Mouse (Mus musculus): ENCODE results near the gene Ncstn. TPM values are rescaled to one million over a fixed set of nuclear protein-coding genes. Genes with fewer than 3 reads are reported as not detected.
A peak's percentile ranks its signal among the peaks of the same experiment; 100 is the strongest.

Gene Ncstn
- polyA plus RNA-seq, 1 experiment from 2014 or later, result 81.3 TPM

- Histone ChIP-seq H3K27ac (ENCODE audit: low read depth, low read length) (no peak overlapping the region), H3K9ac (ENCODE audit: low read length) (no peak overlapping the region), H3K9me3 (replicated peaks; ENCODE audit: control insufficient read depth, low read length) (no peaks in the 10 kb centered on the region), H3K27me3 (replicated peaks; ENCODE audit: control insufficient read depth, insufficient read depth, low read length) (no peaks in the 10 kb centered on the region), H3K4me3 (ENCODE audit: low read depth, low read length) (no peak overlapping the region), H3K4me1 (ENCODE audit: control insufficient read depth, insufficient read depth, low read length) (no peaks in the 10 kb centered on the region), H3K4me2 (ENCODE audit: low read length) (no peak overlapping the region), H3K36me3 (ENCODE audit: control insufficient read depth, insufficient read depth, low read length) (peaks cover 78% of the 10 kb centered on the region)
- ATAC-seq (no peak), DNase-seq (ENCODE audit: low spot score) (no peak)
Observed at GRCm38 (mm10) chr1:172094295-172094694, 11.7 kb upstream of the Ncstn start.

GRCm38 (mm10) chr1:172093522-172093921 is 10.9 kb upstream of the Ncstn start:
- WGBS, result 78% methylated on average over 3 of the region's 3 CpGs
- ATAC-seq, result no peak
- no peak for DNase-seq (ENCODE audit: low spot score)
- Histone ChIP-seq H3K36me3 (ENCODE audit: control insufficient read depth, insufficient read depth, low read length) (peaks cover 80% of the 10 kb centered on the region), H3K4me3 (ENCODE audit: low read depth, low read length) (no peak overlapping the region), H3K4me1 (ENCODE audit: control insufficient read depth, insufficient read depth, low read length) (no peaks in the 10 kb centered on the region), H3K9me3 (replicated peaks; ENCODE audit: control insufficient read depth, low read length) (no peaks in the 10 kb centered on the region), H3K27ac (ENCODE audit: low read depth, low read length) (no peak overlapping the region), H3K4me2 (ENCODE audit: low read length) (no peak overlapping the region), H3K9ac (ENCODE audit: low read length) (no peak overlapping the region), H3K27me3 (replicated peaks; ENCODE audit: control insufficient read depth, insufficient read depth, low read length) (no peaks in the 10 kb centered on the region)

GRCm38 (mm10) chr1:172082899-172083445 is 377 bp upstream of the Ncstn start:
- Histone ChIP-seq H3K9me3 (replicated peaks; ENCODE audit: control insufficient read depth, low read length) (no peaks in the 10 kb centered on the region), H3K4me2 (ENCODE audit: low read length) (peak overlapping the region; percentile 86), H3K27me3 (replicated peaks; ENCODE audit: control insufficient read depth, insufficient read depth, low read length) (no peaks in the 10 kb centered on the region), H3K4me1 (ENCODE audit: control insufficient read depth, insufficient read depth, low read length) (peaks cover 11% of the 10 kb centered on the region), H3K9ac (ENCODE audit: low read length) (peak overlapping the region; percentile 85), H3K36me3 (ENCODE audit: control insufficient read depth, insufficient read depth, low read length) (peaks cover 26% of the 10 kb centered on the region), H3K4me3 (ENCODE audit: low read depth, low read length) (peak overlapping the region; percentile 71), H3K27ac (ENCODE audit: low read depth, low read length) (peak overlapping the region; percentile 49; the same call in 1 of the 2 replicates)
- DNase-seq (ENCODE audit: low spot score), result peak; percentile 10
- 2% methylated on average over 24 of the region's 24 CpGs for WGBS
- ATAC-seq, result no peak; the same call in 1 of the 2 replicates

GRCm38 (mm10) chr1:172077981-172078380 is 4.6 kb downstream of the Ncstn start:
- Histone ChIP-seq H3K4me2 (ENCODE audit: low read length) (no peak overlapping the region), H3K27me3 (replicated peaks; ENCODE audit: control insufficient read depth, insufficient read depth, low read length) (no peaks in the 10 kb centered on the region), H3K27ac (ENCODE audit: low read depth, low read length) (no peak overlapping the region), H3K36me3 (ENCODE audit: control insufficient read depth, insufficient read depth, low read length) (peaks cover 65% of the 10 kb centered on the region), H3K4me3 (ENCODE audit: low read depth, low read length) (no peak overlapping the region), H3K9me3 (replicated peaks; ENCODE audit: control insufficient read depth, low read length) (no peaks in the 10 kb centered on the region), H3K4me1 (ENCODE audit: control insufficient read depth, insufficient read depth, low read length) (peaks cover 3% of the 10 kb centered on the region; the same call in 1 of the 2 replicates), H3K9ac (ENCODE audit: low read length) (no peak overlapping the region)
- DNase-seq (ENCODE audit: low spot score) (no peak), ATAC-seq (no peak)
- WGBS, result 80% methylated on average over 5 of the region's 5 CpGs

- ATAC-seq, result no peak
Observed at GRCm38 (mm10) chr1:172072604-172073003, 10.0 kb downstream of the Ncstn start.

GRCm38 (mm10) chr1:172071556-172071955 is 11.0 kb downstream of the Ncstn start:
- peaks cover 100% of the 10 kb centered on the region for H3K36me3 ChIP-seq (ENCODE audit: control insufficient read depth, insufficient read depth, low read length)
- 61% methylated on average over 4 of the region's 4 CpGs for WGBS
- no peak overlapping the region for H3K9ac ChIP-seq (ENCODE audit: low read length)
- peak overlapping the region; percentile 33; the same call in 1 of the 2 replicates for H3K27ac ChIP-seq (ENCODE audit: low read depth, low read length)
- H3K4me1 ChIP-seq (ENCODE audit: control insufficient read depth, insufficient read depth, low read length), result no peaks in the 10 kb centered on the region
- ATAC-seq (peak; percentile 85), DNase-seq (ENCODE audit: low spot score) (peak; percentile 65)
- H3K9me3 ChIP-seq (replicated peaks; ENCODE audit: control insufficient read depth, low read length), result no peaks in the 10 kb centered on the region
- no peak overlapping the region for H3K4me2 ChIP-seq (ENCODE audit: low read length)
- no peaks in the 10 kb centered on the region for H3K27me3 ChIP-seq (replicated peaks; ENCODE audit: control insufficient read depth, insufficient read depth, low read length)
- no peak overlapping the region for H3K4me3 ChIP-seq (ENCODE audit: low read depth, low read length)

More at GRCm38 (mm10) chr1:172072604-172073003, 10.0 kb downstream of the Ncstn start:
- Histone ChIP-seq H3K27me3 (replicated peaks; ENCODE audit: control insufficient read depth, insufficient read depth, low read length) (no peaks in the 10 kb centered on the region), H3K4me2 (ENCODE audit: low read length) (no peak overlapping the region), H3K4me1 (ENCODE audit: control insufficient read depth, insufficient read depth, low read length) (no peaks in the 10 kb centered on the region), H3K27ac (ENCODE audit: low read depth, low read length) (no peak overlapping the region), H3K9ac (ENCODE audit: low read length) (no peak overlapping the region), H3K36me3 (ENCODE audit: control insufficient read depth, insufficient read depth, low read length) (peaks cover 91% of the 10 kb centered on the region), H3K9me3 (replicated peaks; ENCODE audit: control insufficient read depth, low read length) (no peaks in the 10 kb centered on the region), H3K4me3 (ENCODE audit: low read depth, low read length) (no peak overlapping the region)
- no peak for DNase-seq (ENCODE audit: low spot score)
- over 99% methylated on average over 7 of the region's 7 CpGs for WGBS

GRCm38 (mm10) chr1:172070227-172070626 is 12.4 kb downstream of the Ncstn start:
- Histone ChIP-seq H3K36me3 (ENCODE audit: control insufficient read depth, insufficient read depth, low read length) (peaks cover 100% of the 10 kb centered on the region), H3K4me2 (ENCODE audit: low read length) (no peak overlapping the region), H3K27me3 (replicated peaks; ENCODE audit: control insufficient read depth, insufficient read depth, low read length) (no peaks in the 10 kb centered on the region), H3K9me3 (replicated peaks; ENCODE audit: control insufficient read depth, low read length) (no peaks in the 10 kb centered on the region), H3K4me1 (ENCODE audit: control insufficient read depth, insufficient read depth, low read length) (no peaks in the 10 kb centered on the region), H3K9ac (ENCODE audit: low read length) (no peak overlapping the region), H3K4me3 (ENCODE audit: low read depth, low read length) (no peak overlapping the region), H3K27ac (ENCODE audit: low read depth, low read length) (no peak overlapping the region)
- ATAC-seq (no peak), DNase-seq (ENCODE audit: low spot score) (no peak)
- 90% methylated on average over 6 of the region's 6 CpGs for WGBS

- H3K9ac ChIP-seq (ENCODE audit: low read length), result peak overlapping the region; percentile 8; the same call in 1 of the 2 replicates
- no peak overlapping the region for H3K4me2 ChIP-seq (ENCODE audit: low read length)
- peaks cover 56% of the 10 kb centered on the region for H3K36me3 ChIP-seq (ENCODE audit: control insufficient read depth, insufficient read depth, low read length)
- H3K27me3 ChIP-seq (replicated peaks; ENCODE audit: control insufficient read depth, insufficient read depth, low read length), result no peaks in the 10 kb centered on the region
- no peak overlapping the region for H3K4me3 ChIP-seq (ENCODE audit: low read depth, low read length)
- peak; percentile 61; the same call in 1 of the 2 replicates for ATAC-seq
- DNase-seq (ENCODE audit: low spot score), result peak; percentile 41
- H3K9me3 ChIP-seq (replicated peaks; ENCODE audit: control insufficient read depth, low read length), result no peaks in the 10 kb centered on the region
- WGBS, result 63% methylated on average over 13 of the region's 13 CpGs
- H3K27ac ChIP-seq (ENCODE audit: low read depth, low read length), result peak overlapping the region; percentile 63
- H3K4me1 ChIP-seq (ENCODE audit: control insufficient read depth, insufficient read depth, low read length), result peaks cover 9% of the 10 kb centered on the region; the same call in 1 of the 2 replicates
Observed at GRCm38 (mm10) chr1:172064613-172065141, 17.9 kb downstream of the Ncstn start.

GRCm38 (mm10) chr1:172063291-172064023 is 19.1 kb downstream of the Ncstn start:
- Histone ChIP-seq H3K4me1 (ENCODE audit: control insufficient read depth, insufficient read depth, low read length) (peaks cover 13% of the 10 kb centered on the region; the same call in 1 of the 2 replicates), H3K9me3 (replicated peaks; ENCODE audit: control insufficient read depth, low read length) (no peaks in the 10 kb centered on the region), H3K27me3 (replicated peaks; ENCODE audit: control insufficient read depth, insufficient read depth, low read length) (no peaks in the 10 kb centered on the region), H3K4me3 (ENCODE audit: low read depth, low read length) (no peak overlapping the region), H3K27ac (ENCODE audit: low read depth, low read length) (no peak overlapping the region), H3K9ac (ENCODE audit: low read length) (no peak overlapping the region), H3K4me2 (ENCODE audit: low read length) (no peak overlapping the region), H3K36me3 (ENCODE audit: control insufficient read depth, insufficient read depth, low read length) (peaks cover 44% of the 10 kb centered on the region)
- 61% methylated on average over 4 of the region's 4 CpGs for WGBS
- ATAC-seq, result no peak
- DNase-seq (ENCODE audit: low spot score), result no peak
